Mouse (Mus musculus) heart, embryonic 10.5 days (tissue): Measurements from ENCODE around the gene Ano9. TPM values are rescaled to one million over a fixed set of nuclear protein-coding genes. Genes with fewer than 3 reads are reported as not detected.

Source experiments
- DNase-seq: peaks from one replicate; pipeline ENCODE4 v3.0.0-alpha.2; 2017; ENCODE audit warnings: low spot score
- H3K27ac ChIP-seq: fragments of 300-500 bp; sonication (generic); 2 replicates; pipeline ENCODE4 v1.5.1; 2016; ENCODE audit warnings: mild to moderate bottlenecking
- H3K27me3 ChIP-seq: fragments of 300-500 bp; sonication (generic); 2 replicates; pipeline ENCODE4 v1.6.1; 2016; ENCODE audit warnings: mild to moderate bottlenecking; ENCODE audit not compliant: poor library complexity, insufficient read depth, severe bottlenecking
- H3K36me3 ChIP-seq: fragments of 300-500 bp; sonication (generic); 2 replicates; pipeline ENCODE4 v1.6.1; 2016; ENCODE audit warnings: mild to moderate bottlenecking, moderate library complexity
- H3K4me1 ChIP-seq: fragments of 300-500 bp; sonication (generic); 2 replicates; pipeline ENCODE4 v1.6.1; 2016; ENCODE audit warnings: mild to moderate bottlenecking
- H3K4me3 ChIP-seq: fragments of 300-500 bp; sonication (generic); 2 replicates; pipeline ENCODE4 v1.5.1; 2016; ENCODE audit warnings: mild to moderate bottlenecking, moderate library complexity
- H3K9me3 ChIP-seq: fragments of 300-500 bp; sonication (generic); 2 replicates; pipeline ENCODE4 v1.6.1; 2016; ENCODE audit warnings: mild to moderate bottlenecking, moderate library complexity
- WGBS: fragments of 180-500 bp; shearing (Covaris S2); methylation state at CpG from one replicate; pipeline ENCODE4 v1.1.7; 2016; 5-methylcytosine and 5-hydroxymethylcytosine counted together
- polyA plus RNA-seq: library from polyadenylated mRNA; unstranded; fragments of >200 nt; fragmentation: Nextera tagmentation; extraction: Ambion mirVana; gene quantifications from 2 replicates; pipeline ENCODE4 v1.2.1, GENCODE M21; 2016

The Ano9 gene
- polyA plus RNA-seq, 1 experiment from 2014 or later = 0.97 TPM

DNA sequence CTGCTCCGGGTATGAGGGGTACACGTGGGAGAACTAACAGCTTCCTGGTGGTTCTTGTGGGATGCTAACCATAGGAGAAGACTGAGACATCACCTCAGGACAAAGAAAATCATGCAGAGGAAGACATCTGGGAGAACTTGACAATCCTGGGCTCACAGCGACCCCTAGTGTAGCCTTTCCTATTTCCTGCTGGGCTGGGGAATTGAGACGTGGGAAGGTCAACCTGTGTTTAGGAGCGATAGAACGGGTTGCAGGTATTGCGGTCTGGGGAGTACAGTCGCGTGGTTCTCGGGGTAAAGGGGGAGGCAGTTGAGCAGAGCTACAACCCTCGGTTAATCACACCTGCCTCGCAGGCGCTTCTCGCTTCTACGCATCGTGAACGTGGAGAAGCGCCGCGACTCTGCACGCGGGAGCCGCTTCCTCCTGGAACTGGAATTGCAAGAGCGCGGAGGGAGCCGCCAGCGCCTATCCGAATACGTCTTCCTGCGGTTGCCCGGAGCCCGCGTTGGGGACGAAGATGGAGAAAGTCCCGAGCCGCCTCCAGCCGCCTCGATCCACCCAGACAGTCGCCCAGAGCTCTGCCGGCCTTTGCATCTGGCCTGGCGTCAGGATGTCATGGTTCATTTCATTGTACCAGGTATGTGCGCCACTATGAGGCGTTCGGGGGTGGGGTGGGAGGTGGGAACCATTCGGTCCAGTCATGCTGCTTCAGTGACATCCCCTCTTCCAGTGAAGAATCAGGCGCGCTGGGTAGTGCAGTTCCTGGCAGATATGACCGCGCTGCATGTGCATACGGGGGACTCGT, 47.3 kb downstream of the Ano9 start:
- WGBS = 2% methylated on average over 51 of the region's 51 CpGs
- no peak for DNase-seq
- Histone ChIP-seq H3K27me3 (peaks cover 87% of the 10 kb centered on the region), H3K9me3 (no peaks in the 10 kb centered on the region), H3K4me1 (peaks cover 17% of the 10 kb centered on the region), H3K27ac (no peak overlapping the region), H3K36me3 (no peaks in the 10 kb centered on the region; the same call in 1 of the 2 replicates), H3K4me3 (peak overlapping the region; percentile 54)

GRCm38 (mm10) chr7:141068351-141068750, 49.3 kb downstream of the Ano9 start:
- peaks cover 92% of the 10 kb centered on the region for H3K27me3 ChIP-seq
- 60% methylated on average over 19 of the region's 19 CpGs for WGBS
- no peaks in the 10 kb centered on the region; the same call in 1 of the 2 replicates for H3K36me3 ChIP-seq

GRCm38 (mm10) chr7:141064576-141064975, 53.0 kb downstream of the Ano9 start:
- Histone ChIP-seq H3K36me3 (no peaks in the 10 kb centered on the region; the same call in 1 of the 2 replicates), H3K9me3 (no peaks in the 10 kb centered on the region), H3K27me3 (peaks cover 97% of the 10 kb centered on the region), H3K4me3 (no peak overlapping the region), H3K4me1 (peaks cover 16% of the 10 kb centered on the region), H3K27ac (no peak overlapping the region)
- no peak for DNase-seq
- 86% methylated on average over 7 of the region's 7 CpGs for WGBS

More at GRCm38 (mm10) chr7:141068351-141068750, 49.3 kb downstream of the Ano9 start:
- Histone ChIP-seq H3K4me1 (peaks cover 17% of the 10 kb centered on the region), H3K9me3 (no peaks in the 10 kb centered on the region), H3K27ac (no peak overlapping the region), H3K4me3 (no peak overlapping the region)
- no peak for DNase-seq

- H3K9me3 ChIP-seq = no peaks in the 10 kb centered on the region
- peaks cover 16% of the 10 kb centered on the region for H3K4me1 ChIP-seq
- H3K36me3 ChIP-seq = no peaks in the 10 kb centered on the region; the same call in 1 of the 2 replicates
- no peak overlapping the region for H3K27ac ChIP-seq
- no peak for DNase-seq
- 78% methylated on average over 7 of the region's 7 CpGs for WGBS
- H3K27me3 ChIP-seq = peaks cover 99% of the 10 kb centered on the region
- H3K4me3 ChIP-seq = no peak overlapping the region
Measured at GRCm38 (mm10) chr7:141064175-141064574, 53.4 kb downstream of the Ano9 start.

DNA sequence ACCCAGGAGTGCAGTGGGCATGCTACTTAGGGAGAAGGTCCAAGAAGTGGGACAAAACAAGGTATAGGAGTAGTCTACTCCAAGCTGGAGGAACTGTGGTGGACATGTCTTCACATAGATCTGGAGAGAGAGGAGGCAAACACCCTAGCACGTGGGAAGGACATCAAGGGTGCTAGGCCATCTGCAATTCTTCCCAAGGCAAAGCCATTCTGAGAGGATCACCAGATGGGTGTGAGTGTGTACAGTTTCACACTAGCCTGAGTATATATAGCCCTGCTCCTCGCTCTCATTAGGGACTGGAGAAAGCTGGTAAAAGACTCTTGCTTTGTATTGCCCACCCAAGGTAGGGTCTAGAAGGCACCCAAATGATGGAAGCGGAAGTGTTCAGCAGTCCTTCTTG, 54.3 kb downstream of the Ano9 start:
- no peak for DNase-seq
- Histone ChIP-seq H3K27ac (no peak overlapping the region), H3K4me3 (no peak overlapping the region), H3K9me3 (no peaks in the 10 kb centered on the region), H3K36me3 (no peaks in the 10 kb centered on the region; the same call in 1 of the 2 replicates), H3K27me3 (peaks cover 99% of the 10 kb centered on the region), H3K4me1 (peaks cover 16% of the 10 kb centered on the region)
- WGBS = 85% methylated on average over 3 of the region's 3 CpGs

DNA sequence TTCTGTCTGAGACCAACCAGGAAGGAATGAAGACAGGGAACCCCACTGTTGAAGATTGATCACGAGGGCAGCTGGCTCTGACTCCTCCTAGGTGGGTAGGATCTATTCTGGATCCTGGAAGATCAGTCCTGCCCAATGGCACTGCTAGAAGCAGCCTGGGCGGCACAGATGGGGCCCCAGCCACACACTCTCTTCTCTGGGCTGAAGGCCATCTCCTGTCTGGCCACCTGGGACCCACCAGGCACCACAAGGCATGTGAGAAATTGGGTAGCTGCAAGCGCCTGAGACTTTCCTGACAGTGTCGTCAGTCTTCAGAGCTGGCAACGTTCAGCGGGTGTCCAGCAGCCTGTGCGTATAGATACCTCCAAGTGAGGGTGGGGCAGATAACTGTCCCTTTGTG, 55.1 kb downstream of the Ano9 start:
- no peak for DNase-seq

GRCm38 (mm10) chr7:141061269-141061692, 56.3 kb downstream of the Ano9 start:
- Histone ChIP-seq H3K4me3 (peak overlapping the region; percentile 72), H3K27ac (peak overlapping the region; percentile 85), H3K4me1 (peaks cover 16% of the 10 kb centered on the region), H3K27me3 (peaks cover 86% of the 10 kb centered on the region), H3K36me3 (no peaks in the 10 kb centered on the region), H3K9me3 (no peaks in the 10 kb centered on the region)
- DNase-seq = no peak
- WGBS = under 1% methylated on average over 37 of the region's 37 CpGs

More for the DNA sequence above, 55.1 kb downstream of the Ano9 start:
- WGBS = 69% methylated on average over 7 of the region's 7 CpGs
- Histone ChIP-seq H3K27me3 (peaks cover 94% of the 10 kb centered on the region), H3K36me3 (no peaks in the 10 kb centered on the region; the same call in 1 of the 2 replicates), H3K4me3 (no peak overlapping the region), H3K4me1 (peaks cover 16% of the 10 kb centered on the region), H3K27ac (no peak overlapping the region), H3K9me3 (no peaks in the 10 kb centered on the region)

GRCm38 (mm10) chr7:141060426-141061242, 57.0 kb downstream of the Ano9 start, which contains the start of gene B4galnt4:
Gene B4galnt4 (plus strand): TSS chr7:141061104.
- Histone ChIP-seq H3K9me3 (no peaks in the 10 kb centered on the region), H3K4me3 (peak within 1 kb of the TSS; percentile 72), H3K4me1 (peaks cover 16% of the 10 kb centered on the region), H3K27ac (peak within 1 kb of the TSS; percentile 85), H3K36me3 (no peaks in the 10 kb centered on the region), H3K27me3 (peaks cover 79% of the 10 kb centered on the region)
- no peak for DNase-seq
- WGBS = 1% methylated on average over 71 of the region's 72 CpGs

- peaks cover 72% of the 10 kb centered on the region for H3K27me3 ChIP-seq
- 66% methylated on average over 2 of the region's 2 CpGs for WGBS
- no peaks in the 10 kb centered on the region for H3K9me3 ChIP-seq
- DNase-seq = no peak
- no peaks in the 10 kb centered on the region for H3K36me3 ChIP-seq
- H3K27ac ChIP-seq = 0 out of 2 replicates have a peak overlapping the region, but pooled peaks have one; percentile 85
- H3K4me3 ChIP-seq = peak overlapping the region; percentile 72
- H3K4me1 ChIP-seq = peaks cover 16% of the 10 kb centered on the region
Measured at GRCm38 (mm10) chr7:141059929-141060328, 57.7 kb downstream of the Ano9 start.

DNA sequence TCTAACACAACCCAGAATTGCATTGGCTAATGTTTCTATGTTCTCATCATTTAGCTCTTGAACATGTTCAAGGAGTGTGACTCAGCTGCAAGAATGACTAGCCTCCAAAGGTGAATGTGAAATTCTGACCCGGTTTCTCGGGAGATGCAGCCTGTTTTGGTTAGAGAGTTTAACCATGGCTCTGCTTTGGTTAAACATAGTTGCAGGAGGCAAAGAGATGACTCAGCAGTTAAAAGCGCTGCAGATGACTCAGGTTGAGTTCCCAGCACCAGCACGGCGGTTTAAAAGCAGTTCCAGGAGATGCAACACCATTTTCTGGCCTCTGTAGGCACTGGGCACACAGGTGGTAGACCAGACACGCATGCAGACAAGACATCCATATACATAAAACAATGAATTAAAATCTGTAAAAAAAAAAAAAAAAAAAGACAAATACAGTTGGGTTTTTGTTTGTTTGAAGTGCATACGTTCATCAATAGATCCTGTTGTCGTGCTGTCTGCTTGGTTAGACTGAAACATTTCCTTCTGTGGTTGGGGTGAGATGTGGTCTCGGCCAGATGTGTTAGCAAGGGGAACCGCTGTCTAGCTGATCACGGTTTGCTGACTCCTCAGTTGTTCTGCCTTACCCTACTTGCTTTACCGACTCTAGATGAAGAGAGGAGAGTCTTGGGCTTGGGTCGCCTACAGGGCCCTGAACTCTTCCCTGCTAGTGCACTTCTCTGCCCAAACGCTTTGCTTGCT, 58.8 kb downstream of the Ano9 start:
- H3K36me3 ChIP-seq = no peaks in the 10 kb centered on the region
- H3K27me3 ChIP-seq = peaks cover 61% of the 10 kb centered on the region
- no peak overlapping the region for H3K27ac ChIP-seq
- 84% methylated on average over 14 of the region's 14 CpGs for WGBS
- DNase-seq = no peak
- peaks cover 16% of the 10 kb centered on the region for H3K4me1 ChIP-seq
- no peaks in the 10 kb centered on the region for H3K9me3 ChIP-seq
- no peak overlapping the region for H3K4me3 ChIP-seq

DNA sequence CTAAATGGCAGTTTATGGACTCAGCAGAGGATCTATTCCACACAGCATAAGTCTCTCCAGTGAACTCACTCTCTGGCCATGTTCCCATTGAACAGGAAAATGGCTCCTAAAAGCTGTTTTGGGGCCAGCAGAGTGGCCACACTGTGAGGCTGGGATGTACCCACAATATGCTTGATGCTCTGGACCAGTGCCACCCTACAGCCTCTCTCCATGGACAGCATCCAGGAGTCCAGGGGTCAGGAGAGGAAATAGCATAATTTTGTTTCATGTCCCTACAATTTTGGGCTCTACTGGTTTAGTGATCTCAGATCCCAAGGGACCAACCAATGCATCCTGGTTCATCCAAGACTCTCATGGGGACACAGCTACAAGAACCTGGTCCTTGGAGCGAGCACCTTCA, 60.1 kb downstream of the Ano9 start:
- no peak overlapping the region for H3K27ac ChIP-seq
- DNase-seq = no peak
- no peaks in the 10 kb centered on the region for H3K9me3 ChIP-seq
- H3K4me3 ChIP-seq = no peak overlapping the region
- WGBS = 88% methylated on average over 1 of the region's 1 CpGs
- peaks cover 49% of the 10 kb centered on the region for H3K27me3 ChIP-seq
- no peaks in the 10 kb centered on the region for H3K36me3 ChIP-seq
- H3K4me1 ChIP-seq = peaks cover 16% of the 10 kb centered on the region

DNA sequence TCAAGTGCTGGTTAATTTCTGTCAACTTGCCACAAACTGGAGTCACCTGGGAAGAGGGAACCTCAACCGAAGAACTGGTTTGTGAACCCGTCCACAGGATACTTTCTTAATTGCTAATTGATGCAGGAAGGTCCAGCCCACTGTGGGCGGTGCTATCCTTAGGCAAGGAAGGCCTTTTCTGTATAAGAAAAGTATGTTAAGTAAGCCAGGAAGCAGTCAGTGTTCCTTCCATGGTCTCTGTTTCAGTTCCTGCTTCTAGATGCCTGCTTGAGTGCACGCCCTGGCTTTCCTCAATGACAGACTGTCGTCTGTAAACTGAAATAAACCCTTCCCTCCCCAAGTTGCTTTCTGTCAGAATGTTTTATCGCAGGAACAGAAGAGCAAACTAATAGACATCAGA, 60.6 kb downstream of the Ano9 start:
- Histone ChIP-seq H3K27me3 (peaks cover 48% of the 10 kb centered on the region), H3K27ac (no peak overlapping the region), H3K36me3 (no peaks in the 10 kb centered on the region), H3K4me3 (no peak overlapping the region), H3K9me3 (no peaks in the 10 kb centered on the region), H3K4me1 (peaks cover 16% of the 10 kb centered on the region)
- 78% methylated on average over 6 of the region's 6 CpGs for WGBS
- DNase-seq = no peak
